Mouse (Mus musculus) kidney, postnatal 10 days (tissue): Measurements from ENCODE around the gene Hipk2.
A peak's percentile ranks its signal among the peaks of the same experiment; 100 is the strongest.

ENCODE experiments used
- DNase-seq: peaks from one replicate; pipeline ENCODE4 v3.0.0; 2021; ENCODE audit warnings: mixed read lengths

Hipk2 gene

DNA sequence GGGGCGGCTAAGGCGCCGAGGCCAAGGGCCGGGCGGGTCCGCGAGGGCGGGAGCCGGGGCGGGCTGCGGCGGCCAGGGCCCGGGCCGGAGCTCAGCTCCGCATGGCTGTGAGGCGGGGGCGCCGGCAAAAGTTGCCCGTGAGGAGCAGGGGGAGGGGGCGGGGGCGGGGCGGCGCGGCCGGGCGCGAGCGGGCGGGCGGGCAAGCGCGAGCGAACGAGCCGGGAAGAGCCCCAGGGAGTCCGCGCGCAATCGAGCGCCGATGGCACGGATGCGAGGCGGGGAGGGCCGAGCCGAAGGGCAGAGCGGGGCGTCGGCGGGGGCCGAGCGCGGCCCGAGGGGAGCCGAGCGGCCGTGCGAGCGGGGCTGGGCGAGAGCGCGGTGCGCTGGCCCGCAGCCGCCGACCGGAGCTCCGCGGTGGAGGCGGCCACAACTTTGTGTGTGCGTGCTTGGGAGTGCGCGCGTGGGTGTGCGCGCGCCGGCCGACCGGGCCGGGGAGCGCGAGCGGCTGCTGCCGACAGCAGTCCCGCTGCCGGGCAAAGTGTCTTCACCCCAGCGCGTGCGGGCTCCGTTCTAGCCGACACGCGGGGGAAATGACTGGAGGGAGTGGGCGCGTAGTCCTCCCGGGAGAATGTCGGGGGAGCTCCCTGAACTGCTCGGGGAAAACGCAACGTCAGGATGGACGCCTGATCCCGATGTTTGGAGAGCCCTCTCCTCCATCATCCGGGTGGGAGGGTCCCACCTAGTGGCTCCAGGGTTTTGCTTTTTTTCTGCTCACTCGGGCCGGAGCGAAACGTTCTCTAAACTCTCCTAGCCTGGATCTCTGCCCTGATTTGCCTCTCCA lies at the start of gene Hipk2:
TSS of gene Hipk2 (minus strand) at position 95 of the 841 bp plus-strand sequence.
- peak; percentile 92 for DNase-seq

DNA sequence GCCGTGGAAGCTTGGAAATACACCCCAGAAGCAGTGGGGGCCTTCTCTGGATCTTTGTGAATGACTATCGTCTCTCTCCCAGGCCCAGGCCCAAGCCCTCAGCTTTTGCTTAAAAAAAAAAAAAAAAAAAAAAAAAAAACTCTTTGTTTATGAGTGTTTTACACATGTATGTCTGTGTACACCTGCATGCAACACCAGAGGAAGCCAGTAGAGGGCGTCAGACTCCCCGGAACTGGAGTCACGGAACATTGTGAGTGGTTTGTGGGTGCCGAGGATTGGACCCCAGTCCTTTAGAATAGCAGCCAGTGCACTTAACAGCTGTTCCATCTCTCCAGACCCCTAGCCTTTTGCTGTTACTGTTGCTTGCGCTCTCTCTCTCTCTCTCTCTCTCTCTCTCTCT lies 49.8 kb upstream of the Hipk2 start:
- DNase-seq = no peak

DNA sequence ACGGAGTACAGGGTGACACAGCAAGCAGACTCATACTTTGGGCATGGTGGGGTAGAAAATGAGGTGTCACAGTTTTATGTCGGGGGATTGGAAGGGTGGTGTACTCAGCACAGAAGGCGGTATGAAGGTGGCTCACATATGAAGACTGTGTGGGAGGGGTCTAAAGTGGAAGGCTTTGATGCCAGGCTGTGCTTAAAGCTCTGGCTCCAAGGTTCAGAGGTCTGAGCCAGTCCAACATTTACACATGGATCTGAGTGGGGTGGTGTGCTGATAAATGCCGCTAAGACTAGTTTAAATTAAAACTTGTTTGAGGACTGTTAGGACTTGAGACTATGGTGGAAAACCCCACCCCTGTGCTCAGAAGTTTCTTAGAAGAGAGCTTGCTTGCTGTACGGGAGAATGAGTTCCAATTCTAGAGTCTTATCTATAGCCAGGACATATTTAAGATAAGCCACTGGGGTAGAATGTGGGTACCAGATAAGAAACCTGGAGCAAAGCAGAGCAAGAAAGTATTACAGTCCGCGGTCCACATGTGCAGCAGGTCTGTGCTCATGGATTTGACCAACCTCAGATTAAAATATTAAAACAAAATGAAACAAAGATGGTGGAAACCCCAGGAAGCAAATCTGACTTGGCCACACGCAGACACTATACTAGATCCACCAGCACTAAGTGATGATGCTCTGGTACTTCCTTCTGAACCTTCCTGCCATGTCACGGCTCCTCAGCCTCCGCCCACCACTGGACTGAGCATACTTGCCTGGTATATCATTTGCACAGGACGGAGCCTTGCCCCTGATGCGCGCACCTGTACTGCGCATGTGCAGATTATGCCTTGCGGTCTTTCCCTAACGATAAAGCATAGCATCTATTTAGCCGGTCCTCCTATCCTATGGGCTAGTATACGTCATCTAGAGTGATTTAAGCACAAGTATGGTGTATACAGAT lies 48.2 kb upstream of the Hipk2 start:
- no peak for DNase-seq

DNA sequence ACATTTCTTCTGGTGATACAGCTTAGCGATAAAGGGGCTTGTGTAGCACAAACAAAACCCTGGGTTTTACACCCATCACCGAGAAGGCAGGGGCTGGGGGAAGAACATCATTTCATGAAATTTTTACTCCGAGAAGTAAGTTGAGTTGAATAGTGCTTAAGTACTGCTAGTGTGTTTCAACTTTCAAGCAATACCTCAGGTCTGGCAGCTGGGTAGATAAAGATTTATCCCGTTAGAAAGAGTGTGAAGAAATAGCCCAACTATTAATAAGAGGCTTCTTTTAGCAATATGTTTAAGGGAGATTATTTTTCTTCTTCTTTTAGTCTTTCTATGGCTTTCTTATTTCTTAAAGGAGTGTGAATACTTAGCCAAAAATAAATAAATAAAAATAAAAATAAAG lies 47.5 kb upstream of the Hipk2 start:
- DNase-seq = no peak

DNA sequence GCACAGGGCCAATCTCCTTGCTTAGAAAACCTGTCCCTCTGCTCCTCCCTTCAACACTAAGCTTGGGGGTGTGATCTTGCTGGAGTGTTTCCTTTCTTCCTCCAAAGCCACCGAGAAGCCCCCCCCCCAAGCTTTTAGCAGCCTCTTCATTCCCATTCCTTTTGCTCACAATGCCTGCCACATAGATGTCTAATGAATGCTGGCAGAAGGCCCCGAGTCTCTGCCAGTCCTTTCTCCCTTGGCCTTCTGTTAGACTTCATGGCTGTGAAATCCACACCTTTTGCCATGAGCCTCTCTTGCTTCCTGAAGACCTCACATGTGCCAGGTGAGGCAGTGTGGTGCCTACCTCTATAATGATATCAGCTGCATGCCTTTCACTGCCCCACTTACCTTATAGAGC lies 46.6 kb upstream of the Hipk2 start:
- no peak for DNase-seq

DNA sequence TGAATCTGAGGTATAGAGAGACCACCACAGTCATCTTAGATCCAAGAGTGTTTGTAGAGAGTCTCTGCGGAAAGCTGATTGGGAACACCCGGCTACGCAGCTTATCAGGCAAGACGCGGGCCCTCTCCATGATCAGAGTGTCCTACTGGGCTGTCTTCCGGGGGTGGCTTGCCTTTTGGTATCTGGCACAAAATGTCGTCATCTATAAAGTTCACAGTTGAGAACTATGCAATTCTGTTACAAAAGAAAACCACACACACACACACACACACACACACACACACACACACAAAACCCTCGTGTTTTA lies 45.8 kb upstream of the Hipk2 start:
- DNase-seq = no peak

DNA sequence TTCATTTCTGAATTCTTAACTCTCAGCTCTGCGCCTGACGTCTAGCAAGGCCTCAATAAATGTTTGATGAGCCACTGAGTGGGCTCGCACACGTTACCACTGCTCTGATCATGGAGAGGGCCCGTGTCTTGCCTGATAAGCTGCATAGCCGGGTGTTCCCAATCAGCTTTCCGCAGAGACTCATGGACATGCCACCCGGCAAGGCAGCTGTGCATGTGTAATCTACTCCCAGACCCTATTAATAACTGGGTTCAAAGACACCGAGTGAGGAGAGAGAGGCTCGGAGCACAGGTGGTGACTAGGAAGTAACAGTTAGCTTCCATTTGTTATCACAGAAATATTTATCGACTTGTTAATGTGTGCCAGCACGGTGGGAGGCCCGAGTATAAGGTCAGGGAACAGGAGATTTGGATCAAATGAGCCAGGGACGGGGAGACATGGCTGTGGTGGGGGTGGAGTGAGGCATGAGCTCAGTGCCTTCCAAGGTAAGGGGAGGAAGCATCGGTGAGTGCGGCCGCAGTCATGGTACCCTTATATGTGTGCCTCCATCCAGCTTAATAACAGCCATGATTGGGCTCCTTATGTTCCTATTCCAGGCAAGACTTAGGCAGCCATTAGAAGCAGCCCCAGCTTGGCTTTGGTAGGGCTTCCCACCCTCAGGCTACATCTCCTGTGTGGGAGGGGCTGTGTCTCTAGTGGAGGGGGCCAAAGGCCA lies 45.3 kb upstream of the Hipk2 start:
- no peak for DNase-seq

DNA sequence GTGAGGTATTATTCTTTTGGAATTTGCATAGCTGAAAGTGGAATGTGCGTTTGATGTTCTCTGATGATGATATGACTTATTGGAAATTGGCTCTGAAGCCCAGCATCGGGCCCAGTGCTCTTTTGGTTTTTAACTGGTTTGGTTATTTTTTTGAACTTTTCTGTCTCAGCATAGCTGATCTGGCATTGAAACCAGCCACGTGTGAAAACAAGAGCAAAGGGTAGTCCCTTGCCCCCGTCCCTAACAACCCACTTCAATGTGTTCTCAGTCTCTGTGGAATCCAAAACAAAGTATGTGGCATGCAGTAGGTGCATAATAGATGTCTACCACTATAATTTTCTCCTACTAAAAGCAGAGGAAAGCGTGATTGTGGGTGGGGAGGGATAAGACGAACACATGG lies 44.2 kb upstream of the Hipk2 start:
- no peak for DNase-seq

DNA sequence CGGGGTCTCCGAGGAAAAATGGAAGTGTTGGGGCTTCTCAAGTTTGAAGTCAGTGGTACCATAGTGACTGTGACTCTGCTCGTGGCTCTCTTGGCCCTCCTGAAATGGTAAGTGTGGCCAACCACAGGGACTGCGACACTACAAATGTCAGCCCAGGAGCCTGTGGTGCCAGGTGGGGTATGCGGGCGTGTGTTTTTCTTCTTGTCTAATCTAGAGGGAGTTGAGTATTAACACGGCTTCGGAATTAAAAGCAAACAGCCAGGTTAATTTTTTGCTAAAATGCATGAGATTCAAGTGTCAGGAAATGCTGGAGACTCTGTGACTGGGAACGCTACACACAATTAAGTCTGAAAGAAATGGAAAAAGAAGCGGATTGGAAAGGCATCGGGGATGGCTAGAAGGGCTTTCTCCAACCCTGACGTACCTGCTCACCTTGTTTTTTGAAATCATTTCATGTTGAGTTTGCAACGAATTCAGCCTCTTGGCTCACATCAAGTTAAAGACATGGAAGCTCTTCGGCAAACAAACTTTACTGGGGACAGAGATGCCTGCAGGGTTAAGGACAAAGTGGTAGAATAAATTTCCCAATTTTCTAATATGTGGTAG lies 43.3 kb upstream of the Hipk2 start:
- DNase-seq = peak; percentile 69

DNA sequence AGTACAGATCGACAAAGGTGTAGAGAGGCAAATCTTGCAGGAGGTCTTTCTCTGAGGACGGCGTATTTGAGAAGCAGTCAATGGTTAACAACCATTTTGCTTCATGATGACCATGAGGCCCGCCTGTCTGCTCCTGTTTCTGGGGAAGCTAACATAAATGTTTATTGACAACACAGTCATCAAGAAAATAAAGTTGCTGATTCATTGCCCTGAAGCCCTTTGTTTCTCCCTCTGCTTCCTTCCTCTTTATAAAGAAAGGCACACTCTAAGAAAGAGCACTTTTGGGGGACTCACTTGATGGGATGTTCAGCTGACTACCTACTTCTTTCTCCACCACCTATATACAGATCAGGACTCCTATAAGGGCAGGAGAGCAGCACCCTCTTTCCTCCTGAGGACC lies 42.8 kb upstream of the Hipk2 start:
- no peak for DNase-seq

DNA sequence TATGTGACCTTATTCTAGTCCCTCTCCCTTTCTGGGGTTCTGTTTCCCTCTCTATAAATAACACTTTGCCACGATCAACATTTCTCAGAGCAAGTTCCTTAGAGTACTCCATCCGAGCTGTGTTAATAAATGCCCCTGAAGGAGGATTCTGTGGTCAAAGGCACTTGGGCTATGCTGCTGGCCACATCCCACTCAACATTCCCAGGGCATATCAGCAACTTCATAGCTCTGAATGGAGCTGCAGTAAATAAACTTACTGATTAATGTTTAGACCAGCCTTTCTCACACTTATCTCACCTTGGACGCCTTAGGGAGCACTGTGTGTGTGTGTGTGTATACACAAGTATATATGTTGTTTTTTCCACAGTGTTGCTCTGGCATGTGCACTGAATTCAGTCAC lies 41.5 kb upstream of the Hipk2 start:
- DNase-seq = no peak

DNA sequence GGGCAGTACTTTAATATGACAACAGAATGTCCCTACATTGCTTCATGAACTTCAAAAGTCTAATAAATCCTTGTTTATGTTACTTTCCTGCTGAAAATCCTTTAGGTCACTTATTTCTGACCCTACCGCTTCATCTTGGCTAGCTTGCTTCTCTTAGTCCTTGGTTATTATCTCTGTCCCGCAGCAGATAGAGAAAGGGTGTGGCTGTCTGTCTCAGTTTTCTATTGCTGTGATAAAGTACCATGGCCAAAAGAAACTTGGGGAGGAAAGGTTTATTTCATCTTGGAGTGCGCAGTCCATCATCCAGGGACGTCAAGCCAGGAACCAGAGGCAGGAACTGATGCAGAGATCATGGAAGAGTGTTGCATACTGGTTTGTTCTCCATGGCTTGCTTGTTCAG lies 40.6 kb upstream of the Hipk2 start:
- DNase-seq = no peak

DNA sequence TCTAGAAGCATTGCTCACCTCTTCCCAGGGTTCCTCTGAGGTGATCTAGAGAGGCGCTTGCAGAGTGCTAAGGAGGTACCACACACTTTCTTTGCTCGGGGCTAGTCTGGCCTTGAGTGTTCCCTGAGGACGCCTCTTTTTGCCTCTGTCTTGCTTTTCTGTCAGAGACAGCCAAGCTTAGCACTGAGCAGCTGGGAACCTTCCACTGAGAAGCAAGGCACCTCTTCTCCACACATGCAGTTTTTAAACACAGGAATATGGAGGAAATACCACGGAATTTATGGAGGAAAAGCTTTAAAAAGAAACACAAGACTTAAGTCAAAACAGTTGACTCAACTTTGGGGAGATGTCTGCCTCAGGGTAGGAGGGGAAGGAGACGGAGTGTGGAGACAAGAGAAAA lies 39.8 kb upstream of the Hipk2 start:
- DNase-seq = no peak

DNA sequence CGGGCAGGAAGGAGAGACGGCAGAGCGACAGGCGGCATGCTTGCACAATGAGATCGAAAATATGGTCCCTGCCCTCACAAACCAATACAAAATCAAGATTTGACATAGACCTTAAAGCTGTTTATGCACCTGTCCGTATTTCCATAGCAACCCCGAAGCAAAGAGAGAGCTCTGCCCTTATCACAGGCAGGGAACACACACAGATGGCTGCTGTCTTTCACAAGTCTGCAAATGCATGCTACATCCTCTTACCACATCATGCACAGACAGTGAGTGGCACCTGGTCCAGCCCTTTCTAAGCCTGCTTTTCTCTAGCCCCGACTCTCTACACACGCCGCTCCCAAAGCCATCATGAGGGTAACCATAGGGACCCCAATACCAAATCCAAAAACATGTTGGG lies 38.2 kb upstream of the Hipk2 start:
- DNase-seq = no peak

DNA sequence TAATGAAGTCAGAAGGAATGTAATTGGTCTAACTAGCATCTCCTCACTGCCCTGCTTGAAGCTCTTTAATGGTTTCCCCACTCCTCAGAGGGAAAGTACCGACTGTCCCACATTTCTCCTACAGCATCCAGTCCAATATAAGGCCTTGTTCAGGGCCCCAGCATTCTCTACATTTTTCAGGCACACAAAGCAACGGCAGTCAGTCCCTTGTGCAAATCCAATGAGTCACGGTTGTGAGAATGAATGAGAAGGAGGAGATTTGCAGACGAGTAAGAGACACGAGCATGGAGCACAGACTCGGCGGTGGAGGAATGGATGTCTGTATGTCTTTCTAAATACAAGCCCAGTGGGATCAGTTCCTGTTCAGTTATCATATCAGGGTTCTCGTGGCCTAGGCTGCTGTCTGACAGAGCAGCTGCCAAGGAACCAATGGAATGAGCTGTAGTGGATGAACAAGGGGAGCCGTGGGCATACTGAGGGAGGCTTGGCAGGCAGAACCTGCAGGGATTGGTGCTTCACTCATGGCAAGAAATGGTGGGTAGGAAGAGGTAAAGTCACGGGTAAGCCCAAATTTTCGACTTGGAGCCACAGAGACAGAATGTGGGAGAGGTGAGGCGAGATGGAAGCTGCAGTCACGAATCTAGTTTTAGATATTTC lies 37.5 kb upstream of the Hipk2 start:
- no peak for DNase-seq

DNA sequence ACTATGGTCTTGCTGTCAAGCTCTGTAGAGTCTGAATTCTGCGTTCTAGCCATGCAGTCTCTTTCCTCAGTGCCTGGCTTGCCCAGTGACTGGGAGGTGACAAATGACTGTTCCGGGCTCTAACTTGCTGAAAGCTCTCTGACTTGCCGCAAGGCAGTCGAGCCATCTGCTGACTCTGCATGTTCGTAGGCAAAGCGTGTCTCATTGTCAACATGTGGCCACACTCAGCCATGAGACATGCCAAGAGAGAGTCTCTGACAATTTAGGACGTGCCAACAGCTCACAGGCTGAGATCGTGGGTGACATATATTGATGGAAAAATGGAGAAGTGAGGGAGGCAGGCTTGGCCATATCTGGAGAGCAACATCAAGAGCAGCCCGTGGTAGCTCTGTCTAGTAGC lies 36.9 kb upstream of the Hipk2 start:
- DNase-seq = no peak

DNA sequence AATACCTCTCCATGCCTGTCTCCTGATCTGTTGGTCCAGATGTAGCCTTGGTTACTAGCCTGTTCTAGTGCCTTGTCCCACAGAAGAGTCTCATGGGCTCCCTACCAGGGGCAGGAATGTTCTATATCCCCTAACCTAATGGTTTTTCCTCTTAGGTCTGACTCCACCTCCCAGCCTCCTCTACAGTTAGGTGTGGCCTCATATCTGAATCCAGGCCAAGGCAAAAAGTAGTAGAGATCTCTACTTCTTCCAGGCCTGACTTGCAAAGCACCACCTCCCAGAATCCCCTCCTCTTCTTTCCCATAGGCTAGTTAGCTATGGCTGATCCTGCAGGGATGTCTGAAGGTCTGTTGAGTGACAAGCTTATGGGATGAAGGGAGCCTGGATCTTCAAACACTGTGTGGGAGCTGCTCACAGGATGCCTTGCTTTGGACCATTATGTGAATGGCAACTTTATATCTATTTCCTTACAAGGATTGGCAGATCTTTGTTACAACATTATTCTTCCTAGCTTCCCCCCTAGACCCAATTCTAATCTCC lies 36.2 kb upstream of the Hipk2 start:
- no peak for DNase-seq

DNA sequence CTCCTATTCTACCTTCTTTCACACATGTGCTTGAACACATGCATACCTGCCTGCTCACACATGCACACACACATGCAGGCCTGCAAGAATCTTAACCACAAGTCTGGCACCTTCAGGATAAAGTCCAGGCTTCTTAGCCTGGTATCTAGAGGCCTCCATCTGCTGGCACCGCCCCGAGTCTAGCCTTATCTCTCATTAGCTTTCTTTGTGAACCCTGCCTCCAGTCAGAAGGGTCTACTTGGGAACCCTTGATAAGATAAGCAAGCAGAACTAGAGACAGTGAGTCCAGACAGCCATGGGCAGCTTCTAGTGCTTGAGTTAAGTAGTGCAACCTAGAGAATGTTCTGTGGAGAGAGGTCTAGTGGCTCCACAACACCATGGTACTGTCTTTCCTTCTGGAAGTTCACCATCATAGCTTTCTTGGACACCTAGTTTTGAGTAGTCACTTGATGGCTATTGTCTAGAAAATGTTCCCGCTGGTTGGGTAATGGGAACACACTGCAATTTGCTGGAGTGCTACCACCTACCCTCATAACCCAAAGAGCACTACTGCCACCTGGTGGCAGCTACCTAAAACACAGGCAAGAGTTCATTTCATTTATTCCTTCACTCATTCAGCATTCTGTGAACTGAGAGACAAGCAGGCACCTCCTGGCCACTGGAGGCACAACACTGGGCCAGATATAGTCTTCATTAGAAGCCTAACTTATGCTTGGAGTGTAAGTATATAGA lies 35.0 kb upstream of the Hipk2 start:
- peak; percentile 80 for DNase-seq

DNA sequence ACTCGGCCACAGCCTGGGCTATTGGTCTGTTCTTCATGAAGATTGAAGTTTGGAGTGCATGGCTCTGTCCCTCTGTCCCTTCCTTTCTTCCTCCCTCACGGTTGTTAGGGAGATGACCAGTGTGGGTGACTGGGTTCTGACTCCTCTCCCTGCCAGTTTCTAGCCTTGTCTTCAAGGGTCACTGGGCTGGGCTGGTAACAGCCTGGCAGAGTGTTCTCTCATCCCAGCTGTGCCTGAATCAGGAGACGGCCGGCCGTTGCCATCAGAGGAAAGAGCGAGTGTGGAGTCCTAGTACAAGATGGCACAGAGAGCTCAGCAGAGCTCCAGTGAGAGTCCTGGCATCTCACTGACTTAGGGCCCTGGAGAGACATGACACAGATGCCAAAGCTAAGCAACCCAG lies 32.4 kb upstream of the Hipk2 start:
- DNase-seq = no peak

DNA sequence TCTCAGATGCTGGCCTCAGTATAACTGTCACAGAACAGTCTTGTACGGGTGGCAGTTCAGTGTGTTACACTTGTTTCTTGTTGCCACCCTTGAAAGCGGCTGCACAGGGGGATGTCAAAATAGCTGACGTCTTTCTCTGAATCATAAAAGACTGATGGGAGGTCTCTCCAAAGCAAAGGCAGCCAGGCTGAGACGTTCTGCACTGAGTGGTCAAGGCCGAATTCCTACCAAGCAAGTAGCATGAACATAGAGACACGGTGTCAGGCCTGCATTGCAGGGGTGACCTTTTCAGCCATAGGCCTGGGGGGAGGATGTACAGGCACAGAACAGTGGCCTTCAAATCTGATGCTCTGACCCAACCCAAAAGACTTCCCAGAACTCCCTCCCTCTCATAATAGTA lies 30.0 kb upstream of the Hipk2 start:
- DNase-seq = no peak

DNA sequence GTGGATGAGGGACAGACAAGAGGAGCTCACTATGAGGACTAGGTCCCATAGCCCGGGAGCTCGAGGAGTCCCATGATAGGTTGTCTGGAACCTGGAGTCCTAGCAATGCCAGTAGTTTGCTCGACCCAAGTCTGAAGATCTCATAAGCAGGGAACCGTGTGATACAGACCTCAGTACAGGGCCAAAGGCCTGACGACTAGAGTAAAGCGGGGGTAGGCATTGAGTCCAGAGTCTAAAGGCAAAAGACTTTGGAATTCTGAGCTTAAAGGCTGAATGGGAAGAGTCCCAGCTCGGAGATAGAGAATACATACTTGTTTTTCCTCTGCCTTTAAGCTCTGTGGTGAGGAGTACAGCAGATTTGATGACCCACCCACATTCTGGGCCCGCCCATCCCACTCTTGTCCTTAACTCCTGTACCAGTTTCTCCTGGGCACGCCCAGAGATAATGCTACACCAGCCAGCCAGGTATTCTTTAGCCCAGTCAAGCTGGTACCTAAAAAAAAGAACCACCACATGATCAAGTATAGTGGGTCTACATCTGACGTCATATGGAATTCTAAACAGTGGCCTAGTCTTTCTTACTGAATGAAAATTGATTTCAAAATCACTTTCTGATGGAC lies 27.0 kb upstream of the Hipk2 start:
- DNase-seq = no peak
